Mouse (Mus musculus) ES-Bruce4 (cell line): Measurements from ENCODE around the gene E2f2.

Source experiments
- CTCF ChIP-seq: IDR thresholded peaks from one replicate; pipeline ENCODE4 v1.8.1; 2011; ENCODE audit warnings: low read depth, low read length
- POLR2A ChIP-seq: IDR thresholded peaks from one replicate; pipeline ENCODE4 v1.8.1; 2011; ENCODE audit warnings: low read length; ENCODE audit not compliant: insufficient read depth

GRCm38 (mm10) chr4:136188973-136189737 lies 17.0 kb downstream of the E2f2 start:
- peak; percentile 2 for TF ChIP-seq CTCF
- no peak for TF ChIP-seq POLR2A
